Mouse (Mus musculus): ENCODE measurements around the gene Gstp3.

GRCm38 (mm10) chr19:4060899-4061465 is 1.6 kb upstream of the Gstp3 start:
- TF ChIP-seq CTCF (IDR thresholded peaks at IDR 0.05; ENCODE audit: low read depth, low read length) (no peak), POLR2AphosphoS5 (IDR thresholded peaks at IDR 0.05; ENCODE audit: insufficient replicate concordance, low read depth, low read length) (no peak), GATA1 (IDR thresholded peaks at IDR 0.05; ENCODE audit: borderline replicate concordance, low read length) (no peak), TAL1 (conservative IDR thresholded peaks at IDR 0.05; ENCODE audit: low read depth, low read length) (no peak)

Measured in G1E (cell line).